Mouse (Mus musculus) C2C12 (cell line): ENCODE measurements around the gene Creb3l1.

ENCODE experiments used
- CEBPB ChIP-seq: IDR thresholded peaks from one replicate; pipeline ENCODE4 v1.6.1; 2011; ENCODE audit warnings: low read depth, mild to moderate bottlenecking, control low read depth, moderate library complexity
- CTCF ChIP-seq: IDR thresholded peaks from one replicate; pipeline ENCODE4 v1.5.1; 2011; ENCODE audit not compliant: control insufficient read depth, insufficient read depth, insufficient read length
- MAX ChIP-seq: IDR thresholded peaks from one replicate; pipeline ENCODE4 v1.6.1; 2011; ENCODE audit warnings: mild to moderate bottlenecking, control low read depth
- MYOD1 ChIP-seq: IDR thresholded peaks from one replicate; pipeline ENCODE4 v1.6.1; 2011; ENCODE audit warnings: low read depth; ENCODE audit not compliant: control insufficient read depth, insufficient read length
- USF1 ChIP-seq: IDR thresholded peaks from one replicate; pipeline ENCODE4 v1.6.1; 2011; ENCODE audit warnings: low read depth, mild to moderate bottlenecking, control low read depth, moderate library complexity

DNA sequence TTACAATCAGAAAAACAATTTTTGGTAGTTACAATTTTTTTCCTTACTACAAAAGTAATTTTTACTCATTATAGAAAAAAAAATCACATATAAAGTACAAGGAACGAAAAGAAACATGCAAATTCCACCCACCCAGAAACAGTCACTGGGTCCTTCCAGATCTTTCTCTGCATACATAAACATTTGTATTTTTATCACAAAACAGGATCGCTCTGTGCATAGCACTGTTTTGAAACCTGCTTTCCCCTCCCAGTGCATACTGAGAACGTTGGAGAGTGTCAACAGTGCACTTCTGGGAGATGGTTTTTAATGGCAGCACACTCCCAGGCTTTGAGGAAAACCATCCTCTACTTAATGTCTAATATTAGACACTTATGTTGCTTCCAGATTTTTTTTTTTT, 43.3 kb upstream of the Creb3l1 start:
- TF ChIP-seq CTCF (no peak), MYOD1 (no peak), USF1 (no peak), MAX (no peak), CEBPB (no peak)
